Mouse (Mus musculus) liver, embryonic 11.5 days (tissue): ENCODE data around the gene Tenm2. TPM values are rescaled to one million over a fixed set of nuclear protein-coding genes. Genes with fewer than 3 reads are reported as not detected.

Experiments
- ATAC-seq: fragments of 200-750 bp; cut with Nextera tagmentation; replicated peaks from 2 replicates; pipeline ENCODE4 v1.8.0; 2017; ENCODE audit warnings: moderate number of reproducible peaks, mild to moderate bottlenecking, moderate TSS enrichment, moderate library complexity; ENCODE audit not compliant: low FRiP score
- DNase-seq: peaks from one replicate; pipeline ENCODE4 v3.0.0-alpha.2; 2017; ENCODE audit warnings: low spot score
- H3K27ac ChIP-seq: fragments of 300-500 bp; sonication (generic); 2 replicates; pipeline ENCODE4 v1.5.1; 2014; ENCODE audit warnings: mild to moderate bottlenecking, low read depth, low read length, control low read depth
- H3K27me3 ChIP-seq: fragments of 300-500 bp; sonication (generic); replicated peaks from 2 replicates; pipeline ENCODE4 v1.6.1; 2014; ENCODE audit warnings: low read length, mixed read lengths; ENCODE audit not compliant: control insufficient read depth, insufficient read depth
- H3K36me3 ChIP-seq: fragments of 300-500 bp; sonication (generic); 2 replicates; pipeline ENCODE4 v1.6.1; 2014; ENCODE audit warnings: mild to moderate bottlenecking, low read length, moderate library complexity, mixed read lengths; ENCODE audit not compliant: control insufficient read depth, insufficient read depth
- H3K4me1 ChIP-seq: fragments of 300-500 bp; sonication (generic); replicated peaks from 2 replicates; pipeline ENCODE4 v1.6.1; 2014; ENCODE audit warnings: low read length, mixed read lengths; ENCODE audit not compliant: control insufficient read depth, insufficient read depth
- H3K4me2 ChIP-seq: fragments of 300-500 bp; sonication (generic); 2 replicates; pipeline ENCODE4 v1.6.1; 2014; ENCODE audit warnings: mild to moderate bottlenecking, control low read depth, moderate library complexity
- H3K4me3 ChIP-seq: fragments of 300-500 bp; sonication (generic); 2 replicates; pipeline ENCODE4 v1.5.1; 2014; ENCODE audit warnings: low read depth, low read length, control low read depth
- H3K9ac ChIP-seq: fragments of 300-500 bp; sonication (generic); 2 replicates; pipeline ENCODE4 v1.6.1; 2014; ENCODE audit warnings: low read depth, low read length, control low read depth
- H3K9me3 ChIP-seq: fragments of 300-500 bp; sonication (generic); 2 replicates; pipeline ENCODE4 v1.6.1; 2016; ENCODE audit warnings: low read length, inconsistent platforms, mixed read lengths; ENCODE audit not compliant: control insufficient read depth
- WGBS: fragments of 180-500 bp; shearing (Covaris S2); extraction: QIAGEN DNeasy Blood & Tissue Kit; methylation state at CpG from one replicate; pipeline ENCODE4 v1.1.7; 2014; 5-methylcytosine and 5-hydroxymethylcytosine counted together
- polyA plus RNA-seq: library from polyadenylated mRNA; unstranded; fragments of >200 nt; fragmentation: Nextera tagmentation; extraction: Ambion mirVana; gene quantifications from 2 replicates; pipeline ENCODE4 v1.2.1, GENCODE M21; 2014

Gene Tenm2
- polyA plus RNA-seq, 1 experiment from 2014 or later = 0.78 TPM

DNA sequence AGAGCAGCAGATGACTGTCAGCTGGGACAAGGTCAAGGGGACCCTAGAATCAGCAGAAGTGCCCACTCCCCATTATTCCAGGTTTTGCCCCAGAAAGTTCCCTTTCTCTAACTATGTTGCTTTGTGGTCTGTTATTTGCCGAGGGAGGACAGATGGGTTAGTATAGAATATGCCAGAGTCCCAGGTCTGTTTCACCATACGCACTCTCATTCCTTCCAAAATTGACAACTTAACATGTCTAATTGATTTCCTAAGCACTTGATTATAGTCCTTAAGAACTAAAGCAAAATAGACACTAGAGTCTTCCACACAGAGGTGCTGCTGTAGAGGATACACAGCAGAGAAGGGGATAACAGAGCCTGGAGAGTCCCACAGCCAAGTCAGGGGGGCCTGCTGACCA is 92.3 kb downstream of the Tenm2 start:
- H3K4me1 ChIP-seq = no peaks in the 10 kb centered on the region
- no peak overlapping the region for H3K9ac ChIP-seq
- no peak overlapping the region for H3K4me2 ChIP-seq
- H3K27me3 ChIP-seq = no peaks in the 10 kb centered on the region
- no peak for ATAC-seq
- DNase-seq = no peak
- H3K36me3 ChIP-seq = no peaks in the 10 kb centered on the region
- 74% methylated on average over 2 of the region's 2 CpGs for WGBS
- H3K27ac ChIP-seq = no peak overlapping the region
- no peak overlapping the region for H3K4me3 ChIP-seq
- no peaks in the 10 kb centered on the region for H3K9me3 ChIP-seq

DNA sequence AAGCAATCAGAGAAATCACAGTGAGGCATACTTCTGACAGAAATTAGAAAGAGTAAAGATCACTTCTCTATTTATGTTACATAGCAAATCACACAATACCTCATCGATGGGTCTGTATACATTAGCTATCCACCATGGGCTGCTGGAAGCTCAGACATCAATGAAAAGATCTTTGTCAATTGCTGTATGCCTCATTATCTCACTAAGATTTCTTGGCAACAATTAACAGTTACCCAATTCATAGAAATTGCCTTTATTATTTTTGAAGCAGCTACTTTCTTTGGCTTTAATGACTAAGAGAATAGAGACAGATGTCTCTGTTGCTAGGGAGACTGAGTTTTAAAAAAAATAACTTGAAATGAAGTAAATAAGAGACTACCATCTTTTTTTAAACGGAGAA is 106.9 kb downstream of the Tenm2 start:
- Histone ChIP-seq H3K36me3 (no peaks in the 10 kb centered on the region), H3K9me3 (no peaks in the 10 kb centered on the region), H3K4me3 (no peak overlapping the region), H3K4me2 (no peak overlapping the region), H3K9ac (no peak overlapping the region), H3K4me1 (no peaks in the 10 kb centered on the region), H3K27me3 (no peaks in the 10 kb centered on the region), H3K27ac (no peak overlapping the region)
- ATAC-seq = no peak
- 74% methylated on average over 2 of the region's 2 CpGs for WGBS
- no peak for DNase-seq

DNA sequence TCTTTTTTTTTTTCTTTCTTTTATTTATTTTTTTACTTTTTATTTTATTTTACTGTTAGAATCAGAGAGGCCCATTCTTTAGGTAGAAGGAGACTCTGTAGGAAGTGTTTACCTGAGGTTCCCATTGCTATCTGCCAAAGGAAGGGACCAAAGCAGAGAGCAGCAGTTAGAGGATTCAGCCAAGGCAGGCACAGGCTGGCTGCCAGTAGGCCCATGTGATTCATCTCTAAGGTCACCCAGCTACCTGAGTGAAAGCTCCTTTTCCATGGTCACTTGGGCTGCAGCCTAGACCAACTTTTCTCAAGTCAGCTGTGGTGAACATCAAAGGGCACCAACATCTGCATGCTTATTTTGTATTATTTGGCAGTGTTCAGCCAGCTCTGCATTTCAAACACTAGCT is 117.7 kb downstream of the Tenm2 start:
- no peak for DNase-seq
- no peaks in the 10 kb centered on the region for H3K9me3 ChIP-seq
- ATAC-seq = no peak
- no peaks in the 10 kb centered on the region for H3K4me1 ChIP-seq
- H3K4me2 ChIP-seq = no peak overlapping the region
- H3K27me3 ChIP-seq = no peaks in the 10 kb centered on the region
- no peak overlapping the region for H3K27ac ChIP-seq
- no peaks in the 10 kb centered on the region for H3K36me3 ChIP-seq
- H3K4me3 ChIP-seq = no peak overlapping the region
- no peak overlapping the region for H3K9ac ChIP-seq

DNA sequence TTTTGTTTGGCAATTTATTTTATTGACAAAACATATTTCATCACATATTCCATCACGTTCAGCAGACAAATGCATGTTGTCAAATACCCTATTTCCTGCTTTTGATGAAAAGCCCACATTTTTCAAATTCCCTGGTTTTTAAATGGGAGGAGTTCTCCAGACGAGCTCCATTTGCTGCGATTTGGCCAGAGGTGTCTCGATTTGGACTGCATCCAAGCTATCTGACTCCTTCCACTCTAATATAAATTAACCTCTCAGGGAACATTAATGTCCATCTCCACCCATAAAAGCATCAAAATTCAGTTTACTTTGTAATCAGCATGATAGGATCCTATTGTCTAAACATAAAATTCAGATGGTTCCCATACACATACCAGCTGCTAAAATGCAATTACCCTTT is 120.6 kb downstream of the Tenm2 start:
- no peak overlapping the region for H3K27ac ChIP-seq
- H3K4me2 ChIP-seq = no peak overlapping the region
- H3K4me1 ChIP-seq = no peaks in the 10 kb centered on the region
- H3K36me3 ChIP-seq = no peaks in the 10 kb centered on the region
- ATAC-seq (no peak), DNase-seq (no peak)
- no peak overlapping the region for H3K9ac ChIP-seq
- H3K4me3 ChIP-seq = no peak overlapping the region
- H3K27me3 ChIP-seq = no peaks in the 10 kb centered on the region
- 59% methylated on average over 4 of the region's 4 CpGs for WGBS
- H3K9me3 ChIP-seq = no peaks in the 10 kb centered on the region

DNA sequence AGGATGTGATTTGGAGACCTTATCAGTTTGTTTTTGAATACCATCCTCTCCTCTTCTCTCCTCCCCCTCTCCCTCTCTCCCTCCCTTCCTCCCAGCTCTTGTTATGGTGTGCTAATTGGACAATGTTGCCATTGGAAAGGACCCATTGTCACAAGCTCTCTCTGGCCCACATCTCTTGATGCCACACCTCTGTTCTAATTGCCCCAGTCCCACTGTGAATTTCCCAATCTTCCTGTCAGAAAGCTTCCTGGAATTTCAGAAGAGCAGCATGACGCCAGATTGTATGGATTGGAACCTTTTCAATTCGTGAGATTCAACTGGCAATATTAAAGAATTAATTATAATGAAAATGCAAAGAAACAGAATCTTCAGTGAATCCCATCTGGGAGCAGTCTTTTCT is 128.7 kb downstream of the Tenm2 start:
- no peak overlapping the region for H3K4me3 ChIP-seq
- no peaks in the 10 kb centered on the region for H3K36me3 ChIP-seq
- H3K9ac ChIP-seq = no peak overlapping the region
- WGBS = 72% methylated on average over 2 of the region's 2 CpGs
- no peak for ATAC-seq
- no peak for DNase-seq
- no peak overlapping the region for H3K4me2 ChIP-seq
- no peak overlapping the region for H3K27ac ChIP-seq
- no peaks in the 10 kb centered on the region for H3K9me3 ChIP-seq
- no peaks in the 10 kb centered on the region for H3K4me1 ChIP-seq
- H3K27me3 ChIP-seq = no peaks in the 10 kb centered on the region

DNA sequence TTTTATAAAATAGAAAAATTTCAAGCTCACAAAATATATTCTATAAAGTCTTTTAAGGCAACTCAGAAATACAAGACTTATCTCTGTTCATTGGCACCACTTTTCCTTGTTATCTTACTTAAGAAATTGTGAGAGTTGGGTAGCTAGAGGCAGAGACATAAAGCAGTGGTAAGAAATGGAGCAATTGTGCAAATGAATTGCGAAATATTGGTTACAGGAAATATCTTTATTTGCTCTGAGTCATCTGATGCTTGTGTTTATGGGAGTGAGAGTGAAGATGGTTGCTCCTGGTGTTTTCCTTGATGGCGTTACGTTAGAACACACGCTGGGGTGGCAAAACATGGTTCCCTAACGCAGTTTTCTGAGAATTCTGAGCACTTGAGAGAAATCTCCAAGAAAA is 156.4 kb downstream of the Tenm2 start:
- no peak overlapping the region for H3K9ac ChIP-seq
- H3K36me3 ChIP-seq = no peaks in the 10 kb centered on the region
- DNase-seq = no peak
- H3K4me1 ChIP-seq = no peaks in the 10 kb centered on the region
- no peak overlapping the region for H3K4me2 ChIP-seq
- no peaks in the 10 kb centered on the region for H3K9me3 ChIP-seq
- 82% methylated on average over 5 of the region's 5 CpGs for WGBS
- H3K27me3 ChIP-seq = no peaks in the 10 kb centered on the region
- no peak overlapping the region for H3K27ac ChIP-seq
- no peak for ATAC-seq
- no peak overlapping the region for H3K4me3 ChIP-seq

DNA sequence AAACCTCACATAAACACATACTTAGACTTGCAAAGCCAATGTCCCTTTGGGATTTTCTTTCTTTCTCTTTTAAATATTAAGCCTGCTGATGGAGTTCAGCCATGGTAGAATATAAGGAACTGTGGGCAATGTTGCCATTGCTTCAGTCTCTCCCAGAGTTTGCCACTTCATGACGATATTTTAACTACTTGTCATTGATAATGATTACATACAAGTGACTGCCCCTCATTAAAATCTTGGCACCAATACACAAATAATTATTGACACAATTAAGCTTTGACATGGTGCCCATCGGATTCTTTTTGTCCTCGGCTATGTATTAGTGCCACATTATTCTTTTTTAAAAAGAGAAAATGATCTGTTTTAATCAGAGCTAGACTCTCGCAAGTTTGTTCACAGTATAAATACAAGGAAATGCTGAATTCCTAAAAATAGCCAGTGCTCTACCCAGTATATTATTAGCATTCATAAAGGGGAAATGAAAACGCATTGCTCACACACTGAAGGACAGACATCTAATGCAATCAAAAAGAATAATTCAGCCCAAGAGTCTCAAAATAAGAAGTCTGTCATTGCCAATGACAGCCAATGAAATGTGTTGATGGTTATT is 158.7 kb downstream of the Tenm2 start:
- no peak for ATAC-seq
- DNase-seq = no peak
- H3K9me3 ChIP-seq = no peaks in the 10 kb centered on the region
- no peak overlapping the region for H3K9ac ChIP-seq
- WGBS = 77% methylated on average over 5 of the region's 5 CpGs
- H3K4me1 ChIP-seq = no peaks in the 10 kb centered on the region
- H3K4me2 ChIP-seq = no peak overlapping the region
- no peak overlapping the region for H3K27ac ChIP-seq
- no peak overlapping the region for H3K4me3 ChIP-seq
- H3K36me3 ChIP-seq = no peaks in the 10 kb centered on the region
- H3K27me3 ChIP-seq = no peaks in the 10 kb centered on the region

DNA sequence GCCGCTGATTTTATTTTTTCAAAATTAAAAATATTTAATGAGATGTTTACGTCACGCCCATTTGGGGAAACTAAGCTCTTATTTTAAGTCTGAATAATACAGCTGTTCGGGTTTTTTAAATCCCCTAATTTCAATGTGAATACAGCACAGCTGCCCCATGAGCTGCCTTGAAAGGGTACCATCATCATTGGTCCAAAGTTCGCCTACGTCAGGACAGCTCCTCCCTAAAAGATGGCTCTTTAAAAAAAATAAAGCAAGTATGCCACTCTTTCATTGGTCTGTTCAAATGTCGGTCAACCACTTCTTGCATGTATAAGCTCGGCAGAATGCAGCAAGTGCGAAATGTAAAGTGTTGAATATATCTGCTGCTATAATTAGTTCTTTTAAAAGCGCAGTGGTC is 160.4 kb downstream of the Tenm2 start:
- Histone ChIP-seq H3K4me1 (no peaks in the 10 kb centered on the region), H3K4me3 (no peak overlapping the region), H3K27ac (no peak overlapping the region), H3K9ac (no peak overlapping the region), H3K9me3 (no peaks in the 10 kb centered on the region), H3K27me3 (no peaks in the 10 kb centered on the region), H3K4me2 (no peak overlapping the region), H3K36me3 (no peaks in the 10 kb centered on the region)
- 87% methylated on average over 10 of the region's 10 CpGs for WGBS
- DNase-seq = no peak
- no peak for ATAC-seq

DNA sequence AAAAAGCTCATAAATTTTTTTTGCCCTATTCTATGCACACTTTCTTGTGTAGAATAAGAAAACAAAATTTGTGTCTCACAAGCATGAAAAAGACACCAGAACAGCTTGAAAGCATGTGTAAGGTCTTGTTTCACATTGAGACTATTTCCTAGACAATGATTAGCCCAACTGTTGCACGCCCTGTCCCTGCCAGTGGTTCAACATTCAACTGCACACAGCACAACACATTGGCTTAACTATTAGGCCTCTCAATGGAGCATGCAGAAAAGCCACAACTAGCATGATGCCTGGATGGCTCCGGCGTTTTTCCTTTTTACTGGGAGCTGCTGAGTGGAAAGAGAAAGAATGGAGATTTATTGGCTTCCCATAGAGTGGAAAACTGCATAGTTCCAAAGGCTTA is 170.3 kb downstream of the Tenm2 start:
- H3K4me2 ChIP-seq = no peak overlapping the region
- H3K27ac ChIP-seq = no peak overlapping the region
- H3K4me3 ChIP-seq = no peak overlapping the region
- no peaks in the 10 kb centered on the region for H3K36me3 ChIP-seq
- H3K27me3 ChIP-seq = no peaks in the 10 kb centered on the region
- no peak for DNase-seq
- H3K9ac ChIP-seq = no peak overlapping the region
- no peaks in the 10 kb centered on the region for H3K9me3 ChIP-seq
- 79% methylated on average over 3 of the region's 3 CpGs for WGBS
- no peaks in the 10 kb centered on the region for H3K4me1 ChIP-seq
- ATAC-seq = no peak
